Mouse (Mus musculus) liver, postnatal 0 days (tissue): ENCODE measurements around the gene Otos. TPM values are rescaled to one million over a fixed set of nuclear protein-coding genes. Genes with fewer than 3 reads are reported as not detected.

Source experiments
- ATAC-seq: fragments of 200-750 bp; cut with Nextera tagmentation; 2 replicates; pipeline ENCODE4 v1.8.0; 2017; ENCODE audit warnings: mild to moderate bottlenecking, moderate library complexity
- DNase-seq: peaks from one replicate; pipeline ENCODE4 v3.0.0-alpha.2; 2016
- H3K27ac ChIP-seq: fragments of 300-500 bp; sonication (generic); 2 replicates; pipeline ENCODE4 v1.5.1; 2014; ENCODE audit warnings: antibody characterized with exemption, moderate library complexity, mild to moderate bottlenecking, low read depth
- H3K27me3 ChIP-seq: fragments of 300-500 bp; sonication (generic); 2 replicates; pipeline ENCODE4 v1.6.1; 2014; ENCODE audit warnings: low read length, control low read depth, mixed read lengths; ENCODE audit not compliant: insufficient read depth
- H3K36me3 ChIP-seq: fragments of 300-500 bp; sonication (generic); replicated peaks from 2 replicates; pipeline ENCODE4 v1.6.1; 2014; ENCODE audit warnings: mild to moderate bottlenecking, control low read depth, low read length, moderate library complexity, mixed read lengths; ENCODE audit not compliant: insufficient read depth
- H3K4me1 ChIP-seq: fragments of 300-500 bp; sonication (generic); 2 replicates; pipeline ENCODE4 v1.6.1; 2014; ENCODE audit warnings: antibody characterized with exemption, mild to moderate bottlenecking, control low read depth; ENCODE audit not compliant: insufficient read depth
- H3K4me2 ChIP-seq: fragments of 300-500 bp; sonication (generic); 2 replicates; pipeline ENCODE4 v1.6.1; 2014; ENCODE audit warnings: low read depth, mild to moderate bottlenecking, low read length, moderate library complexity, mixed read lengths
- H3K4me3 ChIP-seq: fragments of 300-500 bp; sonication (generic); 2 replicates; pipeline ENCODE4 v1.5.1; 2014; ENCODE audit warnings: low read depth, low read length
- H3K9ac ChIP-seq: fragments of 300-500 bp; sonication (generic); replicated peaks from 2 replicates; pipeline ENCODE4 v1.6.1; 2014; ENCODE audit warnings: mild to moderate bottlenecking, moderate library complexity
- H3K9me3 ChIP-seq: fragments of 300-500 bp; sonication (generic); 2 replicates; pipeline ENCODE4 v1.6.1; 2016; ENCODE audit warnings: mild to moderate bottlenecking, control low read depth, low read length, mixed read lengths
- CTCF ChIP-seq: sonication (generic); IDR thresholded peaks from 2 replicates; pipeline ENCODE4 v1.5.1; 2016; ENCODE audit warnings: antibody characterized with exemption, low read depth
- EP300 ChIP-seq: IDR thresholded peaks from 2 replicates; pipeline ENCODE4 v1.6.1; 2016; ENCODE audit warnings: antibody characterized with exemption, low read depth, mild to moderate bottlenecking
- WGBS: fragments of 180-500 bp; shearing (Covaris S2); extraction: QIAGEN DNeasy Blood & Tissue Kit; methylation state at CpG from one replicate; pipeline ENCODE4 v1.1.7; 2014; ENCODE audit not compliant: insufficient replicate concordance; 5-methylcytosine and 5-hydroxymethylcytosine counted together
- polyA plus RNA-seq: library from polyadenylated mRNA; unstranded; fragments of >200 nt; fragmentation: Nextera tagmentation; extraction: Ambion mirVana; gene quantifications from 2 replicates; pipeline ENCODE4 v1.2.1, GENCODE M21; 2015

Gene Otos
- polyA plus RNA-seq, 1 experiment from 2014 or later = 0.16 TPM

DNA sequence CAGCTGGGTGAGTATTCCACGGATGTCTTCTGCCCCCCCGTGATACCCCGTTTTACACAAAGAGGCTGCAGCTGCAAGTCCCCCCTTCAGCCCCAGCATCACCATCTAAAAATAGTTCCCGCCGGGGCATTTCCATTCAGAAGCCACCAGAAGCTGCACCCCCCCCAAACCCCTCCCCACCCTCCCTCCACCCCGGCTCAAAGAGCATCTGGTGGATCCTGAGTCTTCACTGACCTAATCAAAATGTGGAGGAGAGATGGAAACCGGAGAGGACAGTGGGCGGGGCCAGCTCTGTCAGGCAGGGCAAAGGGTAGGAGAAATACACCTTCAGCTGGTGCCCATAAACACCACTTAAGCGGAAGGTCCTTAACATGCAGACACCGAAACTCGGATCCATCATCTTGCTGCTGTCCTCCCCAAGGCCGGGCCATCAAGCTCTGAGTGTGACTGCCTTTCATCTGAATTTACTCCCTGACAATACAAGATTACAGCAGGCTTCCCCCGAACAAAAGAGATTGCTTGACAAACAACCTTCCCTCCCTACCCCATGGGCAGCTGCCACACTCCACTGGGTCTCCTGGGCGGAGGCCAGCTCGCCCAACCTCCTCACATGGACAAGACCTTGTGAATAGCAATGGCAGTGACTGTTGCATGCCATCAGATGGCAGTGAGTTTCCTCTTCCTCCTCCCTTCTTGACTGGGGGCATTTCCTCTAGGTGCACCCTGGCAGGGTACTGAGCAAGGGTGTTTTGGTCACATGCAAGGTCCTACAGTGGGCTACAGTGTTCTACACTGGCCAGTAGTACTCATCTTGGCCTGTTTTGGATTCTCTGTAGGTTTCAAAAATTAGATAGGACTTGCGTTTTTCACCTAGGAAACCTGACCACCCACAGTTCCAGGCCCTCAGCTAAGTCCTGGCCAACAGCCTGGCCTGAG lies 32.3 kb upstream of the Otos start:
- ATAC-seq = no peak
- Histone ChIP-seq H3K9me3 (no peaks in the 10 kb centered on the region), H3K27me3 (no peaks in the 10 kb centered on the region), H3K4me2 (no peak overlapping the region), H3K36me3 (no peaks in the 10 kb centered on the region), H3K4me1 (peaks cover 5% of the 10 kb centered on the region), H3K9ac (no peak overlapping the region), H3K4me3 (no peak overlapping the region), H3K27ac (no peak overlapping the region)
- no peak for DNase-seq
- 49% methylated on average over 16 of the region's 16 CpGs for WGBS
- TF ChIP-seq CTCF = no peak

DNA sequence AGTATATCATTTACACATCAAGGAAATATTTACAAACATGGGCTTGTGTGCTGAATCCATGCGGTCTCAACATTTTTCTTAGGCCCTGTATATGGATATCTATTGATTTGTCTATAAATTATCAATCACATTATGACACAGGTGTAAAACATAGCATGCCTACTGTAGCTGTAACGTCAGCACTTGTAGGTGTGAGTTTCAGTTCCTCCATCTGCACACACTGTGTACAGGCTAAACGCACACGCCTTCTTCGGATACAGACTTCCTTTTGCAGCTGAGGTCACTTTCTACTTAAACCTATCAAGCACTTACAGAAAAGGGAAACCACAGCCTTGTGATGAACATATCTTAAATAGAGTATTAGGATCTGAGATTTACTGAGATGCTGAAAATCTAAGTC lies 30.1 kb upstream of the Otos start:
- no peaks in the 10 kb centered on the region for H3K36me3 ChIP-seq
- no peak overlapping the region for H3K4me2 ChIP-seq
- peaks cover 5% of the 10 kb centered on the region for H3K4me1 ChIP-seq
- 56% methylated on average over 5 of the region's 5 CpGs for WGBS
- DNase-seq = no peak
- no peaks in the 10 kb centered on the region for H3K27me3 ChIP-seq
- H3K9ac ChIP-seq = no peak overlapping the region
- H3K9me3 ChIP-seq = no peaks in the 10 kb centered on the region
- TF ChIP-seq CTCF = no peak
- no peak for TF ChIP-seq EP300
- H3K4me3 ChIP-seq = no peak overlapping the region
- no peak overlapping the region for H3K27ac ChIP-seq
- no peak for ATAC-seq

DNA sequence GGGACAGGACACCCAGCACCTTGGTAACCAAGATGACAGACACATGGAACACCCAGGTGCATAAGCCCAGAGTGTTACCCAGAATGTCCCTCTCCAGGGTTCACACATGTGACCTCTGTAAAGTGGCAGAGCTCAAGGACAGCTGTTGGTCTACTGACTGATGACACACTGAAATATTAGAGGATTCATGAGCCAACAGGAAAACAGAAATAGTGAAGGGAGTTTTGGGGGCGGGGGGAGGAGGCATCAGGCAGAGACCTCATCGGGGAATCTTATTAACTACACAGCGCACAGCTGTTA lies 28.0 kb upstream of the Otos start:
- Histone ChIP-seq H3K4me2 (no peak overlapping the region), H3K9me3 (no peaks in the 10 kb centered on the region), H3K27me3 (0 out of 2 replicates have a peak, but pooled peaks cover 3% of the 10 kb centered on the region), H3K9ac (no peak overlapping the region), H3K27ac (no peak overlapping the region), H3K4me3 (no peak overlapping the region), H3K36me3 (no peaks in the 10 kb centered on the region), H3K4me1 (peaks cover 5% of the 10 kb centered on the region)
- TF ChIP-seq CTCF = no peak
- ATAC-seq (no peak), DNase-seq (no peak)
- WGBS = 74% methylated on average over 3 of the region's 3 CpGs

DNA sequence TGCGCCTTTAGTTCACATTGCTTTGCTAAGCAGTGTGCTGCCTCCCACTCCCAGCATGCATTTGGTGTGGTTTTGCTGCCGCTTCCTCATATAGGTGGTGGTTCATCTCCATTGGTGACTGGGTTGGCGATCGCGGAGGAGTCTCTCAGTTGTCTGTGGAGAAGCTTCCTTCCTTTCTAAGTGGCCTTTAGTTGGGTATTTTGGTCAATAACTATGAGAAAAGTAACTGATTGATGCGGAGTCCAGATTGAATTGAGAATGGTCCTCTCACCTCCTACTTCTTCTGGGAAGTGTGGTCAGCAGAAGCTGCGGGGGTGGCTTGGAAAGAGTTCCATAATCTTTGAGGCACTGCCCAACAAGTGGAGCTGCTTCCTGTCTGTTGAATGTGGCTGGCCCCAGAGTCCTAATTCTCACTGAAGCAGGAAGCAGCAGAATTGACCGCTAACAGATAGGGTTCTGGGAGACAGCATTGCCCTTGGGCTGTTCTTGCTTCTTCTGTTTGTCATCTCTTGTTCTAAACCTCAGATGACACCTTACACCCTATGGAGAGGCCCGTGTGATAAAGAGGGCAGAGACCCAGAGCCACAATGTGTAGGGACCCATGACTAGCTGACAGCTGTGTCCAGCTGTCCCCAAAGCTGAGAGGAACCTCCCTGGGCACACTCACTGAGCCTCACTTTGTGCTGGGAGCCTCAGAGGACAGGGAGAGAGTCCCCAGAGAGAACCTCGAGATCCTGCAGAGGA lies 27.5 kb upstream of the Otos start:
- Histone ChIP-seq H3K4me3 (no peak overlapping the region), H3K4me2 (no peak overlapping the region; the same call in 1 of the 2 replicates), H3K9me3 (no peaks in the 10 kb centered on the region), H3K4me1 (peaks cover 5% of the 10 kb centered on the region), H3K9ac (no peak overlapping the region), H3K27me3 (0 out of 2 replicates have a peak, but pooled peaks cover 3% of the 10 kb centered on the region), H3K36me3 (no peaks in the 10 kb centered on the region), H3K27ac (no peak overlapping the region)
- no peak for TF ChIP-seq CTCF
- no peak for TF ChIP-seq EP300
- no peak for DNase-seq
- 39% methylated on average over 10 of the region's 10 CpGs for WGBS
- no peak; the same call in 1 of the 2 replicates for ATAC-seq

DNA sequence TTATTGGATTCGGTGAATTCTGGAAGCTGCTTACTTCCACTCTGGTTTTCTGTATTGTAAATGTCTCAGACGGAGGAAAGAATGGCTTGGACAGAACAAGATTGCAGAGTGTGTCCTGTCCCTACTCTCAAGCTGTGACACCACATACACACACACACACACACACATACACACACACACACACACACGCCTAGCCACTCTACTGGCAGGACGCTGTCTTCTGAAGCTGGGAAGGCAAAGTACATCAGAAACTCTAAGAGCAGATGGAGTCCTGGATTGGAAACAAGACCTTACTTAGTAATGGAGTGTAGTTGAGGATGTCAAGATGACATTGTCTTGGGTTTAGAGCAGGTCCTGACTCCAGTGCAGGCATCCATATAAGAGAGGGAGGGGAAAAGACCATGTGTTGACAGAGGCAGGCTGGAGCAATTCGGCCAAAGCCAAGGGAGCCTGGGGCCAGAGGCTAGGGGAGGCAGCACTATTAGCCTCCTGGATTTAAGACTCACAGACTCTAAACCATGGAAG lies 24.7 kb upstream of the Otos start:
- Histone ChIP-seq H3K36me3 (no peaks in the 10 kb centered on the region), H3K9me3 (no peaks in the 10 kb centered on the region), H3K27me3 (0 out of 2 replicates have a peak, but pooled peaks cover 3% of the 10 kb centered on the region), H3K4me3 (no peak overlapping the region), H3K9ac (no peak overlapping the region), H3K4me1 (peaks cover 5% of the 10 kb centered on the region), H3K27ac (no peak overlapping the region), H3K4me2 (no peak overlapping the region)
- 71% methylated on average over 5 of the region's 5 CpGs for WGBS
- DNase-seq (no peak), ATAC-seq (no peak)
- no peak for TF ChIP-seq EP300
- no peak for TF ChIP-seq CTCF

DNA sequence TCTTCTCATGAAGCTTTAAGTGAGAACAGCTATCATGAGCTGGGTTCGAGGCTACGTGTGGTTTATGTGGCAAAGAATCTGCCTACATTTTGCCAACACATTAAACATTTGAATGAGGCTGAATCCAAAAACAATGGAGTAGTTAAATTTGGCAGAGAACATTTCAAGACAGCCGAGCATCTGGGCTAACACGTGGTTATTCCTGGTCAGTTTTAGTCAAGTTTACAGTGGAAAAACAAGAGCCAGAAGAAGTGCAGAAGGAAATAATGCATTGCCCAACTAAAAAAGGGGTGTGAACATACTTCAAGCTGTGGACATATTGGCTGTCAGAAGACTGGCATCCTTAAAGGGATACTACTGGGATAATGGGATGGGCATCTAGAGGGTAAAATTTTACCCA lies 22.7 kb upstream of the Otos start:
- ATAC-seq (no peak), DNase-seq (no peak)
- no peaks in the 10 kb centered on the region for H3K9me3 ChIP-seq
- no peak overlapping the region for H3K4me2 ChIP-seq
- no peak overlapping the region for H3K27ac ChIP-seq
- H3K9ac ChIP-seq = no peak overlapping the region
- H3K4me1 ChIP-seq = peaks cover 2% of the 10 kb centered on the region
- WGBS = 71% methylated on average over 4 of the region's 4 CpGs
- H3K4me3 ChIP-seq = no peak overlapping the region
- 0 out of 2 replicates have a peak, but pooled peaks cover 3% of the 10 kb centered on the region for H3K27me3 ChIP-seq
- H3K36me3 ChIP-seq = no peaks in the 10 kb centered on the region
- TF ChIP-seq EP300 (no peak), CTCF (no peak)
